Mouse (Mus musculus) inflammation-experienced regulatory T-cells, adult 6 months (primary cell): Measurements from ENCODE around the gene Grk2. TPM values are rescaled to one million over a fixed set of nuclear protein-coding genes. Genes with fewer than 3 reads are reported as not detected.
A peak's percentile ranks its signal among the peaks of the same experiment; 100 is the strongest.
"Not testable (repeated sequence)": the region's sequence is repeated elsewhere in the genome, so short reads cannot be mapped to it uniquely, and the experiment has no call there.

Experiments used
- ATAC-seq: one replicate; pipeline ENCODE4 v1.8.0; 2017
- polyA plus RNA-seq, 3 experiments: library from polyadenylated mRNA; unstranded; fragments of 100-300 nt; shearing (Covaris generic); gene quantifications; one replicate each; pipeline ENCODE4 v1.2.1; 2017

Grk2 gene
- polyA plus RNA-seq, 3 experiments from 2014 or later: 81.3 to 90.8 (median 85.9) TPM

GRCm38 (mm10) chr19:4268566-4269361 is 37.3 kb downstream of the Grk2 start, which contains the start of gene Ssh3:
Gene Ssh3 (minus strand): TSS chr19:4269180.
- ATAC-seq: peak; percentile 65

GRCm38 (mm10) chr19:4265956-4266355 is 40.1 kb downstream of the Grk2 start:
- no peak for ATAC-seq

- no peak for ATAC-seq
These were observed 41.7 kb downstream of the Grk2 start for GRCm38 (mm10) chr19:4264171-4264780.

DNA sequence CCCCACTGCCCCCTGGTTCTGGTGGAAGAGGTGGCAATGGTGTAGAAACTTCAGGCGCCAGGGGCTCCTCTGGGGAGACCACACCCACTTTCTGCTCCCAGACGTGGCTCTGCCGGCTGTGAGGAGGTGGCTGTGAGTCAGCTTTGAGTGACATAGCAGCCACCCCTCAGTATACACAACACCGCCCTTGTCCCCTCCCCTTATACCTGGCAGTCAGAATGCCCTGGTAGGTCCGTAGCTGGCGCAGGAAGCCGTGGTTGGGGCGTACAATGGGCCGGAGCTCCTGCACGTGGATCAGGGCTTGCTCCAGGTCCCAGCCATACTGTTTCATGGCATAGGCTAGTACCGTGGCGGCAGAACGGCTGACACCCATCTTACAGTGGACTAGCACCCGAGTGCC is 42.3 kb downstream of the Grk2 start:
- no peak for ATAC-seq

DNA sequence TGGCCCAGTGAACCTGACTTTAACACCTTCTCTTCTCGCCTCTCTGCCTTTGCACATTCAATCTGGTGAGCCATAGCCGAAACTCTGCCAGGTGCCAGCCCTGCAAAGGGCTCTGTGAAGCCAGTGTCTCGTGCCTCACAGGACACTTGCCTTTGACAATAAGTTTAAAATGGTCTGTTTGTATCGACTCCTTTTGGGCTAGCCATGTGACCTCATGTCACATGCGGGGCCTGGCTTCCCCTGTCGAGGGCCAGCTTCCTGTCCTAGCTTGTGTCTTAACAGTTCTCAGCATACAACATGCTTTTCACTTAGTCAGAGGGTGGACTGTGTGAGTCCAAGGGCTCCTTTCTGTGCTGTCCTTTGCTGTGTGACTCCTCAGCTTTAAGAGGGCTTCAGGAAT is 43.3 kb downstream of the Grk2 start:
- no peak for ATAC-seq

DNA sequence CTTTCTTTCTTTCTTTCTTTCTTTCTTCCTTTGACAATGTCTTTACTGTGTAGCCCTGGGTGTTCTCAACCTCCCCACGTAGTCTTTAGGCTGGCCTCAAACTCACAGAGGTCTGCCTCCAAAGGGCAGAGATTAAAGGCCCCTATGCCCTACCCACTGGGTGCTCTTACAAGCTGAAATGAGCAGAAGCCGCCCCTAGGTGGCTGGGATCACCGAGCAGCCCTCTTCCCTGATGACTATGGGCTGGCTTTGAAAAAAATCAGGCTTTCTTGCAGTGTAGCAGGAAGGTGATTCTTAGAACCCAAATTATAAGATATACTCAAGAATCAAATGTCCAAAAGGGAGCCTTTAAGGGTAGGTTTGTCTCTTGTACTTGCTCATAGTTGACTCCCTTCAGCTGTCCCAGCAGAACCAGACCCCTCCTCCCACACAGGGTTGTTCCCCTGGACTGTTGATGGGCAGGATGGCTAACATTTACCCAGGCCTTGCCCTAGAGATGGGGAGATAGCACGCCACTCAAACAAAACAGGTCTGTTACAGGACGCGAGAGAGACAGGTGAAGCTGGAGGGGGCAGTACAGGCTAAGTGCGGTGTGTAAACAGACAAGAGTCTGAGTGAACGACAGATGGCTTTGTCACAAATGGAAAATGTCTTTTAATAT is 44.9 kb downstream of the Grk2 start:
- peak; percentile 29 for ATAC-seq

DNA sequence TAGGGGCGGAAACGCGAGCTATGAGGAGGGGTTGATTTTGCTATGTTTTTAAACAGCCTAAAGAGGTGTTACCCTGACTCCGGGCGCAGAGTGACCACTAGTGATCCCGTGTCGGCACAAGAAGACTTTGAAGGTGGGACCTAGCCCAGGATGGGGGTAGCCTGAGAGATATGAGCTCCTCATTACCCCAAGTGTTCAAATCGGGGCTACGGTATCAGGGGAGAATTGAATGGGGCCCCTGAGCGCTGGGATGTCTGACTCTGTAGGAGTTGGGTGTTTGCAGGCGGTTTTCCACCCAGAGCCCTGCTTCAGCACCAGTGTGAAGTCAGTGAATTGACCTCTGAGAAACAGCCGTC is 48.1 kb downstream of the Grk2 start:
- no peak for ATAC-seq

GRCm38 (mm10) chr19:4257216-4257896 is 48.7 kb downstream of the Grk2 start:
- ATAC-seq: peak; percentile 92

GRCm38 (mm10) chr19:4255583-4256162 is 50.3 kb downstream of the Grk2 start:
- ATAC-seq: no peak

- ATAC-seq: no peak
These were observed 51.8 kb downstream of the Grk2 start for GRCm38 (mm10) chr19:4254230-4254629.

GRCm38 (mm10) chr19:4248683-4249082 is 57.3 kb downstream of the Grk2 start:
- ATAC-seq: not testable (repeated sequence)

DNA sequence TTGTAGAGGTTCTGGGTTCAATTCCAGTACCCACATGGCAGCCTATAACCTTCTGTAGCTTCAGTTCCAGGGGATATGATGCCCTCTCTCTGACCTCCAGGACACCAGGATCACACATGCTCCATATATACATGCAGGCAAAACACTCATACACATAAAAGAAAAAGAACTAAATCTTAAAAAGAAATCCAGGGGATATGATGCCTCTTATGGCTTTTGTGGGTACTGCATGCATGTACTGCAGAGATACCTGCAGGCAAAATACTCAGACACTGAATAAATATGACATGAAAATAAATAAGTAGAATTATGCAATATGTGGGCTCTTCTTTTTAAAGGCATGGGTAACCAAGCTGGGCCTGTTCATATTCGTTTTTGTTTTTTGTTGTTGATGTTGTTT is 59.0 kb downstream of the Grk2 start:
- no peak for ATAC-seq

DNA sequence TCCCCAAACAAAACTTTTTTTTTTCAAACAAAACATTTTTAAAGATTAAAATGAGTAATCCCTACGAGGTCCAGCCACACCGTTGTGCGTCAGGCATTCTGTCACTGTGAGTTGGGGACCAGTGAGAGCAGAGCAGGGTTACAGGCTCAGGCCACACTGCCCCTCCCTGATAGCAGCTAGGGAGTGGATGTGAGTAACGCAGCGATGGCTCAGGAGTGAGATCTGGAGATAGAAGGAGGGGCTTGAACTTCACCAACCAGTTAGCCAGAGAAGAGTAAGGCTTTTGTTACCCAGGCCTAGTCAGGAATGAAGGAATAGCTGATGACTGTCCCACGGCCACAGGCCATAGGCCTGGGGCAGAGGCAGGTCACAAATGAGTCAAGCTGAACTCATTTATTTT is 61.2 kb downstream of the Grk2 start:
- ATAC-seq: no peak

- ATAC-seq: no peak
These were observed 63.6 kb downstream of the Grk2 start for GRCm38 (mm10) chr19:4242416-4242815.

GRCm38 (mm10) chr19:4240247-4240668 is 65.8 kb downstream of the Grk2 start:
- no peak for ATAC-seq

Other genes starting within 250 kb of the Grk2 start
- 100 to 1,000 TPM; 178 to 293 (median 197) TPM for gene Gstp3, start 246.7 kb downstream of the Grk2 start, polyA plus RNA-seq
- gene Cabp2, start 224.6 kb downstream of the Grk2 start, polyA plus RNA-seq: not detected
- 100 to 1,000 TPM; 329 to 406 (median 406) TPM for gene Cdk2ap2, start 209.0 kb downstream of the Grk2 start, polyA plus RNA-seq
- gene Pitpnm1, start 206.2 kb downstream of the Grk2 start, polyA plus RNA-seq: 100 to 1,000 TPM in 1 of 3 experiments, 10 to 100 TPM in 2; 80.6 to 147 (median 88.8) TPM
- 100 to 1,000 TPM; 171 to 228 (median 197) TPM for gene Aip, start 180.4 kb downstream of the Grk2 start, polyA plus RNA-seq
- gene Gpr152, start 166.4 kb downstream of the Grk2 start, polyA plus RNA-seq: under 1 TPM in 1 of 3 experiments, not detected in 2; 0.22 TPM
- gene Cabp4, start 162.2 kb downstream of the Grk2 start, polyA plus RNA-seq: 1 to 10 TPM in 1 of 3 experiments, under 1 TPM in 2; 0.91 to 1.1 (median 0.97) TPM
- 100 to 1,000 TPM; 228 to 269 (median 241) TPM for gene Coro1b, start 157.6 kb downstream of the Grk2 start, polyA plus RNA-seq
- 100 to 1,000 TPM; 802 to 889 (median 855) TPM for gene Ptprcap, start 152.6 kb downstream of the Grk2 start, polyA plus RNA-seq
- gene Rps6kb2, start 142.9 kb downstream of the Grk2 start, polyA plus RNA-seq: 10 to 100 TPM; 26.3 to 35.3 (median 30.1) TPM
- 10 to 100 TPM in 2 of 3 experiments, 1 to 10 TPM in 1; 5.2 to 12.9 (median 11.9) TPM for gene Carns1, start 130.7 kb downstream of the Grk2 start, polyA plus RNA-seq
- gene Tbc1d10c, start 114.9 kb downstream of the Grk2 start, polyA plus RNA-seq: 100 to 1,000 TPM; 608 to 658 (median 621) TPM
- gene Ppp1ca, start 114.2 kb downstream of the Grk2 start, polyA plus RNA-seq: 1,000 to 10,000 TPM in 1 of 3 experiments, 100 to 1,000 TPM in 2; 808 to 1,210 (median 823) TPM
- 10 to 100 TPM; 43.6 to 63.0 (median 59.1) TPM for gene Rad9a, start 104.6 kb downstream of the Grk2 start, polyA plus RNA-seq
- gene Clcf1, start 92.0 kb downstream of the Grk2 start, polyA plus RNA-seq: 10 to 100 TPM; 13.4 to 51.6 (median 33.9) TPM
- gene AC109138.7, start 91.9 kb downstream of the Grk2 start, polyA plus RNA-seq: not detected
- gene Pold4, start 74.3 kb downstream of the Grk2 start, polyA plus RNA-seq: 100 to 1,000 TPM in 2 of 3 experiments, 10 to 100 TPM in 1; 96.4 to 134 (median 118) TPM
- 10 to 100 TPM in 2 of 3 experiments, 1 to 10 TPM in 1; 9.6 to 14.5 (median 13.6) TPM for gene Ssh3, start 37.0 kb downstream of the Grk2 start, polyA plus RNA-seq
- 1 to 10 TPM in 2 of 3 experiments, under 1 TPM in 1; 0.87 to 3.0 (median 2.3) TPM for gene Ankrd13d, start 23.1 kb downstream of the Grk2 start, polyA plus RNA-seq
- gene Kdm2a, start 92.1 kb upstream of the Grk2 start, polyA plus RNA-seq: 10 to 100 TPM; 67.5 to 97.8 (median 86.3) TPM
- gene Rhod, start 133.2 kb upstream of the Grk2 start, polyA plus RNA-seq: 1 to 10 TPM in 2 of 3 experiments, under 1 TPM in 1; 0.75 to 2.5 (median 2.4) TPM
- gene Syt12, start 171.2 kb upstream of the Grk2 start, polyA plus RNA-seq: under 1 TPM in 1 of 3 experiments, not detected in 2; 0.20 TPM
- gene 2010003K11Rik, start 192.4 kb upstream of the Grk2 start, polyA plus RNA-seq: not detected
- 1 to 10 TPM in 1 of 3 experiments, under 1 TPM in 2; 0.67 to 1.3 (median 0.69) TPM for gene Pcx, start 204.2 kb upstream of the Grk2 start, polyA plus RNA-seq